24 mouse cellular contexts compared by ENCODE assay signal in genomic region chr9:98307011-98307410, GRCm38 (mm10). TPM values are rescaled to one million over a fixed set of nuclear protein-coding genes. Genes with fewer than 3 reads are reported as not detected.
DNase-seq lines count a peak whose midpoint lies in the region; ATAC-seq and TF ChIP-seq lines count a peak whose summit lies in the region.
"Had no signal": no experiment of that assay in that cellular context is flagged by ENCODE, and none has a peak within 500 bp of the region (broad histone marks: within the 10 kb centered on the region; RNA-seq: fewer than 3 reads in every experiment).

No protein-coding gene starts in this region.

- no peak overlapping the region for H3K9ac ChIP-seq in neural tube, embryonic 15.5 days (replicated peaks)
- H3K9ac ChIP-seq in liver, postnatal 0 days (replicated peaks): no peak overlapping the region; the same call in 1 of the 2 replicates
- H3K9ac ChIP-seq: embryonic facial prominence, embryonic 15.5 days; hindbrain, embryonic 12.5 days had no signal

- TF ChIP-seq CTCF in kidney, adult 2 months (conservative IDR thresholded peaks at IDR 0.05; ENCODE audit: insufficient read depth, insufficient read length, low read depth, low read length): no peak
- no peak for TF ChIP-seq CTCF in liver, postnatal 0 days (IDR thresholded peaks at IDR 0.05; ENCODE audit: low read depth)

- no peaks in the 10 kb centered on the region for H3K4me1 ChIP-seq in kidney, adult 2 months (ENCODE audit: control insufficient read depth, insufficient read depth, low read length)
- peaks cover 31% of the 10 kb centered on the region for H3K4me1 ChIP-seq in neural tube, embryonic 15.5 days
- no peaks in the 10 kb centered on the region for H3K4me1 ChIP-seq in liver, postnatal 0 days (ENCODE audit: insufficient read depth)
- H3K4me1 ChIP-seq: embryonic facial prominence, embryonic 15.5 days; forebrain, embryonic 10.5 days had no signal

- H3K36me3 ChIP-seq in kidney, adult 2 months (ENCODE audit: control insufficient read depth, insufficient read depth, low read length): no peaks in the 10 kb centered on the region
- no peaks in the 10 kb centered on the region for H3K36me3 ChIP-seq in neural tube, embryonic 15.5 days
- H3K36me3 ChIP-seq in liver, postnatal 0 days (replicated peaks; ENCODE audit: insufficient read depth, low read length): peaks cover 21% of the 10 kb centered on the region
- H3K36me3 ChIP-seq: embryonic facial prominence, embryonic 15.5 days; forebrain, embryonic 10.5 days; heart, embryonic 10.5 days; hindbrain, embryonic 12.5 days had no signal

- H3K9me3 ChIP-seq in neural tube, embryonic 15.5 days (replicated peaks): no peaks in the 10 kb centered on the region
- 0 out of 2 replicates have a peak, but pooled peaks cover 4% of the 10 kb centered on the region for H3K9me3 ChIP-seq in liver, postnatal 0 days (ENCODE audit: low read length)
- H3K9me3 ChIP-seq: embryonic facial prominence, embryonic 15.5 days; forebrain, embryonic 10.5 days; heart, embryonic 10.5 days; hindbrain, embryonic 12.5 days had no signal

- no peak overlapping the region for H3K4me3 ChIP-seq in kidney, adult 2 months (ENCODE audit: insufficient read depth, low read depth, low read length)
- H3K4me3 ChIP-seq in neural tube, embryonic 15.5 days (replicated peaks): no peak overlapping the region
- no peak overlapping the region for H3K4me3 ChIP-seq in liver, postnatal 0 days (ENCODE audit: low read depth, low read length)
- H3K4me3 ChIP-seq: embryonic facial prominence, embryonic 15.5 days; erythroblast, embryonic 14.5 days; forebrain, embryonic 10.5 days; heart, embryonic 10.5 days; hindbrain, embryonic 12.5 days had no signal

- H3K27me3 ChIP-seq in kidney, adult 2 months (replicated peaks; ENCODE audit: control insufficient read depth, insufficient read depth, low read length): no peaks in the 10 kb centered on the region
- no peaks in the 10 kb centered on the region for H3K27me3 ChIP-seq in neural tube, embryonic 15.5 days (replicated peaks)
- no peaks in the 10 kb centered on the region for H3K27me3 ChIP-seq in liver, postnatal 0 days (ENCODE audit: insufficient read depth, low read length)
- H3K27me3 ChIP-seq: embryonic facial prominence, embryonic 15.5 days; hindbrain, embryonic 12.5 days had no signal

- no peak for TF ChIP-seq EP300 in liver, postnatal 0 days (IDR thresholded peaks at IDR 0.05; ENCODE audit: low read depth)

- no peak for TF ChIP-seq POLR2A in kidney, adult 2 months (IDR thresholded peaks at IDR 0.05; ENCODE audit: low read depth, low read length)

- H3K27ac ChIP-seq in kidney, adult 2 months (ENCODE audit: insufficient read depth, low read depth, low read length): no peak overlapping the region
- H3K27ac ChIP-seq in neural tube, embryonic 15.5 days (replicated peaks): peak overlapping the region; percentile 35; the same call in 1 of the 2 replicates
- no peak overlapping the region for H3K27ac ChIP-seq in liver, postnatal 0 days (ENCODE audit: low read depth)
- H3K27ac ChIP-seq: embryonic facial prominence, embryonic 15.5 days; forebrain, embryonic 10.5 days; heart, embryonic 10.5 days; hindbrain, embryonic 12.5 days had no signal

- 43% methylated on average over 6 of the region's 6 CpGs for WGBS in kidney, adult 2 months
- 76% methylated on average over 6 of the region's 6 CpGs for WGBS in neural tube, embryonic 15.5 days
- WGBS in liver, postnatal 0 days (ENCODE audit: insufficient replicate concordance): 70% methylated on average over 6 of the region's 6 CpGs

- H3K4me2 ChIP-seq in neural tube, embryonic 15.5 days: no peak overlapping the region
- H3K4me2 ChIP-seq in liver, postnatal 0 days (ENCODE audit: low read depth, low read length): no peak overlapping the region
- H3K4me2 ChIP-seq: embryonic facial prominence, embryonic 15.5 days; hindbrain, embryonic 12.5 days had no signal

- peak; percentile 11 for DNase-seq in kidney, adult 2 months
- DNase-seq in kidney, postnatal 14 days: no peak
- DNase-seq in neural tube, embryonic 10.5 days (ENCODE audit: extremely low spot score, low spot score): no peak
- no peak for DNase-seq in liver, postnatal 0 days
- DNase-seq in yolk sac, embryonic 10.5 days (ENCODE audit: low spot score): no peak
- no peak for DNase-seq in frontal cortex, adult 2 months (ENCODE audit: extremely low spot score in 1 of 2, low spot score in 1 of 2)
- DNase-seq: adrenal gland, adult 8-10 months; adrenal gland, postnatal 36 days; B cell, adult 2 months; cerebellum, adult 2 months; cerebellum, postnatal 10 days; embryo, embryonic 11 days; gastrocnemius, postnatal 10 days; heart, adult 18-20 months; heart, postnatal 10 days; heart, postnatal 4 days had no signal

- no peak for ATAC-seq in neural tube, embryonic 15.5 days (ENCODE audit: low FRiP score)
- peak; percentile 21; the same call in 1 of the 2 replicates for ATAC-seq in liver, postnatal 0 days
- ATAC-seq: CD4-positive, CD25-positive, alpha-beta regulatory T cell, adult 4 months; forebrain, embryonic 14.5 days had no signal

RNA-seq across cellular contexts. Expression of gene Nmnat3, which starts 19.8 kb away (rescaled TPM):
- polyA plus RNA-seq in kidney, adult 2 months (2012; rRNA removed): 27.7 and 29.4 TPM in 2 replicates
- 2.2 and 4.6 TPM in 2 replicates for polyA plus RNA-seq in neural tube, embryonic 15.5 days (2015; fragmentation: Nextera tagmentation; extraction: Ambion mirVana)
- polyA plus RNA-seq in liver, postnatal 0 days (2015; fragmentation: Nextera tagmentation; extraction: Ambion mirVana): 13.9 and 14.2 TPM in 2 replicates
- 3.3 and 3.7 TPM in 2 replicates for polyA plus RNA-seq in frontal cortex, adult 2 months (2012; rRNA removed)
